Mouse (Mus musculus): Measurements from ENCODE around the gene Col4a6. TPM values are rescaled to one million over a fixed set of nuclear protein-coding genes. Genes with fewer than 3 reads are reported as not detected.
A peak's percentile ranks its signal among the peaks of the same experiment; 100 is the strongest.

Gene Col4a6
- polyA plus RNA-seq, 1 experiment from 2014 or later = 2.3 TPM

DNA sequence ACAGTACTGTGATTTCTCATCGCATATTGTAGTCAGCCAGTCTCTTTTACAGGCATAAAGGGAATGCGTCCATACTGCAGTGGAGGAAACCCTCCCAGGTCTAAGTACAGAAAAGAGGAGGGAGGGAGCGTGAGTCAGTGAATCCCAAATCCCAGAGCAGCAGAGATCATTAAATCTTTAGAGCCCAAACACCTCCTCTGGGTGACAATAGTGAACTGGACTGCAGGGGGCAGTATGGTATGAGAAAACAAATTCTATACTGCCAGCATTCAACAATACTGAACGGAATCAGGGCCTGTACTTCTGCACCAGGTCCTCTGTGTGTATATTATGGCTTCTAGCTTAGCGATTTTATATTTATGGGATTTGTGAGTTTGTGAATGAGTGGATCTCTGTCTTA is 261.1 kb downstream of the Col4a6 start:
- H3K4me3 ChIP-seq (replicated peaks; ENCODE audit: low read depth, low read length) = no peak overlapping the region

DNA sequence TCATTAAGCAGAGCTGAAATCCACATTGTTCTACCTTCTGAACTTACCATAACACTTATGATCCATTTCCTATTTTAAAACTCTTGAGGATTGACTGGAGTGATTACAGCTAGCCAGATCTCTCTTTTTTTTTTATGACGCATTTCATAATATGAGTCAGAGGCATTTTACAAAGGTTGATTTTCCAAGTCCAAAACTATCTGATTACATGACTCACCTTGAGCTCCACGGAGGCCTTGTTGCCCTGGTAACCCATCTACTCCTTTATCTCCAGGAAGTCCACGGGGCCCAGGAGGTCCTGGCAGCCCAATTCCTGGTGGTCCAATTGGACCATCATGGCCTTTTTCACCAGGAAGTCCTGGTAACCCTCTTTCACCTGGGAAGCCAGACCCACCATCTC is 274.9 kb downstream of the Col4a6 start:
- DNase-seq (ENCODE audit: low spot score) (no peak), ATAC-seq (replicated peaks; ENCODE audit: low FRiP score, low read depth) (no peak)
- Histone ChIP-seq H3K36me3 (ENCODE audit: insufficient read depth, low read length) (no peaks in the 10 kb centered on the region), H3K27me3 (ENCODE audit: insufficient read depth, low read length) (no peaks in the 10 kb centered on the region), H3K9ac (ENCODE audit: low read depth, low read length) (no peak overlapping the region), H3K4me2 (ENCODE audit: low read length) (no peak overlapping the region), H3K4me1 (replicated peaks; ENCODE audit: insufficient read depth, low read length) (no peaks in the 10 kb centered on the region), H3K4me3 (replicated peaks; ENCODE audit: low read depth, low read length) (no peak overlapping the region), H3K9me3 (replicated peaks; ENCODE audit: low read length) (no peaks in the 10 kb centered on the region), H3K27ac (no peak overlapping the region)
- no peak for TF ChIP-seq CTCF (IDR thresholded peaks at IDR 0.05; ENCODE audit: low read depth)
- 68% methylated on average over 3 of the region's 3 CpGs for WGBS

More for the DNA sequence above, 261.1 kb downstream of the Col4a6 start:
- Histone ChIP-seq H3K27ac (no peak overlapping the region), H3K9ac (ENCODE audit: low read depth, low read length) (no peak overlapping the region), H3K9me3 (replicated peaks; ENCODE audit: low read length) (no peaks in the 10 kb centered on the region), H3K4me2 (ENCODE audit: low read length) (no peak overlapping the region), H3K36me3 (ENCODE audit: insufficient read depth, low read length) (no peaks in the 10 kb centered on the region), H3K27me3 (ENCODE audit: insufficient read depth, low read length) (no peaks in the 10 kb centered on the region), H3K4me1 (replicated peaks; ENCODE audit: insufficient read depth, low read length) (no peaks in the 10 kb centered on the region)
- DNase-seq (ENCODE audit: low spot score) (peak; percentile 76), ATAC-seq (replicated peaks; ENCODE audit: low FRiP score, low read depth) (no peak)
- 51% methylated on average over 5 of the region's 5 CpGs for WGBS
- TF ChIP-seq CTCF (IDR thresholded peaks at IDR 0.05; ENCODE audit: low read depth) = peak; percentile 61

DNA sequence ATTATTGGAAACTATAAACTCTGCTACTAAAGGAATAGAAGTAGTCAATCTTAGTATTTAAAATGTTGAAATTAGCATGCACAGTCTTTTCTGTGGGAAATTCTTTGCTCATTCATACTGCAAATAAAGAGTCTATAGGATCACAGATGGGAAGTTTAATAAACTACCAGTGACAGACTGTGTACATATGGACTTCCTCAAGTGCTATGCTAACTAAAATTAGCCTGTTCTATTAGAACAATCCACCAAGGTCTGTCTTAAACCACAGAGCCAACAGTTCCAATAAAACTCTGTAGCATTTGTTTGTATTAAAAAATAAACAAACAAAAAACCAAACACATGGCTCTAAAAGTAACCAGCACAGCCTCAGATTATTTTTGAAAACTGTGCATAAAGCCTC is 278.8 kb downstream of the Col4a6 start:
- Histone ChIP-seq H3K4me2 (ENCODE audit: low read length) (no peak overlapping the region), H3K27me3 (ENCODE audit: insufficient read depth, low read length) (no peaks in the 10 kb centered on the region), H3K36me3 (ENCODE audit: insufficient read depth, low read length) (no peaks in the 10 kb centered on the region), H3K4me3 (replicated peaks; ENCODE audit: low read depth, low read length) (no peak overlapping the region), H3K27ac (no peak overlapping the region), H3K9ac (ENCODE audit: low read depth, low read length) (no peak overlapping the region), H3K9me3 (replicated peaks; ENCODE audit: low read length) (no peaks in the 10 kb centered on the region), H3K4me1 (replicated peaks; ENCODE audit: insufficient read depth, low read length) (no peaks in the 10 kb centered on the region)
- ATAC-seq (replicated peaks; ENCODE audit: low FRiP score, low read depth) (no peak), DNase-seq (ENCODE audit: low spot score) (peak; percentile 3)
- no peak for TF ChIP-seq CTCF (IDR thresholded peaks at IDR 0.05; ENCODE audit: low read depth)

DNA sequence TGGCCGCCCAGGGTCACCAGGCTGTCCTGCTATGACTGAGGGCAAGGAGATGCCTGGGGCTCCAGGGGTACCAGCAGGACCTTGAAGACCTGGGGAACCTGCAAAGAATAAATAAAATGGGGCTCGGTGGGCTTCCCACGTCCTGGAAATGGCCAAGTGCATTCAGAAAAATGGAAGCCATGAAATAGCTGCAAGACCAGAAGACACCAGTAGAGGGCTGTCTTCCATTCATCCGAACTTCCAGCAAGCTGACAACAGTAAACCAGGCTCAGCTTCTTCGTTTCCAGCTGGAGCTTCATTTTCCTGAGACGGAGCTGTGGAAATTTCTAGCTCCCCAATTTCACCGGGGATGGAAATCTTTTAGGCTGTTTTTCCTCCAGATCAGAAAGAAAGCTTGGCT is 298.5 kb downstream of the Col4a6 start:
- H3K27ac ChIP-seq = no peak overlapping the region
- H3K4me1 ChIP-seq (replicated peaks; ENCODE audit: insufficient read depth, low read length) = no peaks in the 10 kb centered on the region
- no peaks in the 10 kb centered on the region for H3K27me3 ChIP-seq (ENCODE audit: insufficient read depth, low read length)
- H3K4me2 ChIP-seq (ENCODE audit: low read length) = no peak overlapping the region
- H3K9ac ChIP-seq (ENCODE audit: low read depth, low read length) = no peak overlapping the region
- no peak overlapping the region for H3K4me3 ChIP-seq (replicated peaks; ENCODE audit: low read depth, low read length)
- no peaks in the 10 kb centered on the region for H3K9me3 ChIP-seq (replicated peaks; ENCODE audit: low read length)
- DNase-seq (ENCODE audit: low spot score) (peak; percentile 53), ATAC-seq (replicated peaks; ENCODE audit: low FRiP score, low read depth) (no peak)
- no peaks in the 10 kb centered on the region for H3K36me3 ChIP-seq (ENCODE audit: insufficient read depth, low read length)
- 46% methylated on average over 7 of the region's 7 CpGs for WGBS
- peak; percentile 62 for TF ChIP-seq CTCF (IDR thresholded peaks at IDR 0.05; ENCODE audit: low read depth)

DNA sequence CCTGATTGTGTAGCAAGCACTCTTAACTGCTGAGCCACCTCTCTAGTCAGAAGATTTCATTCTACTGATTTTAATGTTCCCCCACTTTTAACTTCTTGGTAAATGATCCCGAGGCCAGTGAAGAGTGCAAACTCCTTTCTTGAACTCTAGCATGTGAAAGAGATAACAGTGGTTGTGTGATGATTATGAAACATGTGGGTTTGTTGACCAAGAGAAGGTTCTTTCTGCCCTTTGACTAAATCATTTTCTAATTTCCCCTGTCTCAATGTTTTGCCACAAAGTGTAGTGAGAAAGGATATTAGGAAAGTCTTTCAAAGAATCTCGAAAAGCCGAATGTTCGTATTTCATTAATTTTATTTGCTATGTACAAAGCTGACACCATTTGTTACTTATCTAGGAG is 308.8 kb downstream of the Col4a6 start:
- WGBS = 87% methylated on average over 4 of the region's 4 CpGs
- Histone ChIP-seq H3K4me2 (ENCODE audit: low read length) (no peak overlapping the region), H3K27me3 (ENCODE audit: insufficient read depth, low read length) (no peaks in the 10 kb centered on the region), H3K9ac (ENCODE audit: low read depth, low read length) (no peak overlapping the region), H3K4me3 (replicated peaks; ENCODE audit: low read depth, low read length) (no peak overlapping the region), H3K27ac (no peak overlapping the region), H3K4me1 (replicated peaks; ENCODE audit: insufficient read depth, low read length) (no peaks in the 10 kb centered on the region), H3K9me3 (replicated peaks; ENCODE audit: low read length) (no peaks in the 10 kb centered on the region), H3K36me3 (ENCODE audit: insufficient read depth, low read length) (no peaks in the 10 kb centered on the region)
- no peak for DNase-seq (ENCODE audit: low spot score)
- TF ChIP-seq CTCF (IDR thresholded peaks at IDR 0.05; ENCODE audit: low read depth) = no peak
- ATAC-seq (replicated peaks; ENCODE audit: low FRiP score, low read depth) = no peak

DNA sequence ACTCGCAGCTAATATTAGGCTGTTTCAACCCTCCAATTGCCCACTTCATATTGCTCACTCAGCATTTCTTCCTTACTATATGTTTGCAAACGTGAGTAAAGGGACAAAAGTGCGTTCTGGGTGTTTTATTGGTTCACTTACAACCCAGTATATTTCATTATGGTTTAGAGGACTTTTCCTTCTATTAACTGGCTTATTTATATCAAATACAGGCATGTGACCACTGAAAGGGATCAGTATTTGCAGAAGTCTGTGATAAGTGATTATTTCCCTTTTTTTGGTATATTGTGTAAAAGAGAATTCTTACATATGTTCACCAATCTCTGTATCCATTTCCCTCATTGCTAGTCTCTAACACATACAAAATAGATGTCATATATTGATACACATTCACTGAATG is 313.5 kb downstream of the Col4a6 start:
- WGBS = 72% methylated on average over 3 of the region's 3 CpGs
- Histone ChIP-seq H3K4me3 (replicated peaks; ENCODE audit: low read depth, low read length) (no peak overlapping the region), H3K4me2 (ENCODE audit: low read length) (no peak overlapping the region), H3K9me3 (replicated peaks; ENCODE audit: low read length) (no peaks in the 10 kb centered on the region), H3K27ac (no peak overlapping the region), H3K4me1 (replicated peaks; ENCODE audit: insufficient read depth, low read length) (no peaks in the 10 kb centered on the region), H3K9ac (ENCODE audit: low read depth, low read length) (no peak overlapping the region), H3K36me3 (ENCODE audit: insufficient read depth, low read length) (no peaks in the 10 kb centered on the region), H3K27me3 (ENCODE audit: insufficient read depth, low read length) (no peaks in the 10 kb centered on the region)
- DNase-seq (ENCODE audit: low spot score) (no peak), ATAC-seq (replicated peaks; ENCODE audit: low FRiP score, low read depth) (no peak)
- TF ChIP-seq CTCF (IDR thresholded peaks at IDR 0.05; ENCODE audit: low read depth) = no peak

DNA sequence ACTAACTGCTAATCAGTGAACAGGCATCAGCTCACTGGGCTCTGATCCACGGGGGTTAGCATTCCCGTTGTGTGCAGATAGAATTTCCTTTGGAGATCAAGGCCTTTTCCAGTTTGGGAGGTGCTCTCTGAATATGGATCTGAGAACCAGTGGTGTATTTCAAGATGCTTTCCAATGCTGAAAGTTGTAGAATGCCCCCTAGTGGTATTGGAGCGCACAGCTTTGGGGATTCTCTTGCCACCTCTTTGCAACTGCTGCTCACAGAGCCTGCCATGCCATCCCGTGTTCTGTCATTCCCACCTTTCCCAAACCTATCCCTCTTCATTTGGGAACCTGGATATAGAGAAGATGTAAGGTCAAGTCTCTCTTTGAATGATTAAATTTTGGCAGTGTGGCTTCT is 315.7 kb downstream of the Col4a6 start:
- ATAC-seq (replicated peaks; ENCODE audit: low FRiP score, low read depth) = no peak
- 44% methylated on average over 4 of the region's 4 CpGs for WGBS
- no peak overlapping the region for H3K4me2 ChIP-seq (ENCODE audit: low read length)
- no peak overlapping the region for H3K27ac ChIP-seq
- H3K4me1 ChIP-seq (replicated peaks; ENCODE audit: insufficient read depth, low read length) = no peaks in the 10 kb centered on the region
- H3K27me3 ChIP-seq (ENCODE audit: insufficient read depth, low read length) = no peaks in the 10 kb centered on the region
- H3K9ac ChIP-seq (ENCODE audit: low read depth, low read length) = no peak overlapping the region
- DNase-seq (ENCODE audit: low spot score) = peak; percentile 7
- H3K36me3 ChIP-seq (ENCODE audit: insufficient read depth, low read length) = no peaks in the 10 kb centered on the region
- no peaks in the 10 kb centered on the region for H3K9me3 ChIP-seq (replicated peaks; ENCODE audit: low read length)
- no peak overlapping the region for H3K4me3 ChIP-seq (replicated peaks; ENCODE audit: low read depth, low read length)
- peak; percentile 63 for TF ChIP-seq CTCF (IDR thresholded peaks at IDR 0.05; ENCODE audit: low read depth)
